Mouse (Mus musculus) heart, embryonic 14.5 days (tissue): Measurements from ENCODE around the gene Dapk1. TPM values are rescaled to one million over a fixed set of nuclear protein-coding genes. Genes with fewer than 3 reads are reported as not detected.

ENCODE experiments used
- ATAC-seq: fragments of 200-750 bp; cut with Nextera tagmentation; 2 replicates; pipeline ENCODE4 v1.8.0; 2017; ENCODE audit warnings: low read depth, moderate TSS enrichment; ENCODE audit not compliant: insufficient number of reproducible peaks, insufficient read depth, low FRiP score
- H3K27ac ChIP-seq, 2 experiments: fragments of 200-500 bp in 1 of 2; fragments of 300-500 bp in 1 of 2; sonication (generic) in 1 of 2; replicated peaks in 1 of 2; 2 replicates each; pipeline ENCODE4 v1.5.1; 2012 to 2014; ENCODE audit warnings: low read depth in 2 of 2, low read length in 2 of 2, control low read depth in 1 of 2, mild to moderate bottlenecking in 1 of 2, mixed read lengths in 1 of 2; ENCODE audit not compliant: control insufficient read depth in 1 of 2, insufficient read depth in 1 of 2
- H3K27me3 ChIP-seq: fragments of 300-500 bp; sonication (generic); 2 replicates; pipeline ENCODE4 v1.6.1; 2014; ENCODE audit warnings: mild to moderate bottlenecking, low read length, control low read depth; ENCODE audit not compliant: control insufficient read depth, insufficient read depth
- H3K36me3 ChIP-seq: fragments of 300-500 bp; sonication (generic); 2 replicates; pipeline ENCODE4 v1.6.1; 2014; ENCODE audit warnings: mild to moderate bottlenecking, control low read depth, low read length, mixed read lengths; ENCODE audit not compliant: control insufficient read depth, insufficient read depth
- H3K4me1 ChIP-seq, 2 experiments: fragments of 200-500 bp in 1 of 2; fragments of 300-500 bp in 1 of 2; sonication (generic) in 1 of 2; 2 replicates each; pipeline ENCODE4 v1.6.1; 2012 to 2014; ENCODE audit warnings: low read length in 2 of 2, control low read depth in 1 of 2, mixed read lengths in 1 of 2; ENCODE audit not compliant: control insufficient read depth in 2 of 2, insufficient read depth in 2 of 2
- H3K4me2 ChIP-seq: fragments of 300-500 bp; sonication (generic); 2 replicates; pipeline ENCODE4 v1.6.1; 2014; ENCODE audit warnings: mild to moderate bottlenecking, low read length
- H3K4me3 ChIP-seq, 2 experiments: fragments of 200-500 bp in 1 of 2; fragments of 300-500 bp in 1 of 2; sonication (generic) in 1 of 2; 2 replicates each; pipeline ENCODE4 v1.5.1; 2012 to 2014; ENCODE audit warnings: low read length in 2 of 2, mild to moderate bottlenecking in 2 of 2, control low read depth in 1 of 2, low read depth in 1 of 2, moderate library complexity in 1 of 2; ENCODE audit not compliant: control insufficient read depth in 1 of 2, insufficient read depth in 1 of 2
- H3K9ac ChIP-seq: fragments of 300-500 bp; sonication (generic); 2 replicates; pipeline ENCODE4 v1.6.1; 2014; ENCODE audit warnings: mild to moderate bottlenecking, low read length
- H3K9me3 ChIP-seq: fragments of 300-500 bp; sonication (generic); 2 replicates; pipeline ENCODE4 v1.6.1; 2016; ENCODE audit warnings: low read length, control low read depth; ENCODE audit not compliant: control insufficient read depth
- WGBS: fragments of 180-500 bp; shearing (Covaris S2); extraction: QIAGEN DNeasy Blood & Tissue Kit; methylation state at CpG from one replicate; pipeline ENCODE4 v1.1.7; 2014; 5-methylcytosine and 5-hydroxymethylcytosine counted together
- polyA plus RNA-seq: library from polyadenylated mRNA; unstranded; fragments of >200 nt; fragmentation: Nextera tagmentation; extraction: Ambion mirVana; gene quantifications from 2 replicates; pipeline ENCODE4 v1.2.1, GENCODE M21; 2014

Gene Dapk1
- polyA plus RNA-seq, 1 experiment from 2014 or later, result 8.2 TPM

- Histone ChIP-seq H3K4me3 (no peak overlapping the region), H3K4me2 (no peak overlapping the region), H3K4me1 (peaks cover 8 to 9% of the 10 kb centered on the region in 2 experiments), H3K9me3 (no peaks in the 10 kb centered on the region), H3K27me3 (no peaks in the 10 kb centered on the region), H3K9ac (no peak overlapping the region), H3K27ac (no peak overlapping the region), H3K36me3 (no peaks in the 10 kb centered on the region)
- 49% methylated on average over 3 of the region's 3 CpGs for WGBS
- ATAC-seq, result no peak
Measured at GRCm38 (mm10) chr13:60664058-60664457, 62.3 kb downstream of the Dapk1 start.

- H3K4me1 ChIP-seq, result peaks cover 6 to 8% of the 10 kb centered on the region in 2 experiments
- H3K36me3 ChIP-seq, result no peaks in the 10 kb centered on the region
Measured at GRCm38 (mm10) chr13:60664816-60665215, 63.1 kb downstream of the Dapk1 start.

DNA sequence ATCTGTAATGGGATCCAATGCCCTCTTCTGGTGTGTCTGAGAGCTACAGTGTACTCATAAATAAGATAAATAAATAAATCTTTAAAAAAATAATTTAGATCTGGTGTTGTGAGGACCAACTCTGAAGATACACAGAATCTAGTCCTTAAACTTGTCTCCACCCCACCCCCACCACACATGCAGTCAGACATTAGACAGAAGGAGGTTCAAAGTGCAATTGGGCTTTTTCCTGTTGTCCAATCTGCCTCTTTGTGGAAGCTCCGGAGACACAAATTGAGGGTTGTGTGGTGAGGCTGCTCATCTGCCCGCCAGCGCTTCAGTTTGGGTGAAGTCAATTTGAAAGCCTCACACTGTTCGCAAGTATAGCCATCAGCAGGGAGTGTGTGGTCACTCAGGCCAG lies 63.7 kb downstream of the Dapk1 start:
- 88% methylated on average over 4 of the region's 4 CpGs for WGBS
- Histone ChIP-seq H3K9me3 (no peaks in the 10 kb centered on the region), H3K27me3 (no peaks in the 10 kb centered on the region), H3K4me1 (peaks cover 4 to 5% of the 10 kb centered on the region in 2 experiments), H3K36me3 (no peaks in the 10 kb centered on the region), H3K4me3 (no peak overlapping the region), H3K9ac (no peak overlapping the region), H3K4me2 (no peak overlapping the region), H3K27ac (no peak overlapping the region)
- ATAC-seq, result no peak

More at GRCm38 (mm10) chr13:60664816-60665215, 63.1 kb downstream of the Dapk1 start:
- WGBS, result 92% methylated on average over 10 of the region's 10 CpGs
- Histone ChIP-seq H3K4me2 (no peak overlapping the region), H3K27ac (no peak overlapping the region), H3K27me3 (no peaks in the 10 kb centered on the region), H3K4me3 (no peak overlapping the region), H3K9me3 (no peaks in the 10 kb centered on the region), H3K9ac (no peak overlapping the region)
- ATAC-seq, result no peak

DNA sequence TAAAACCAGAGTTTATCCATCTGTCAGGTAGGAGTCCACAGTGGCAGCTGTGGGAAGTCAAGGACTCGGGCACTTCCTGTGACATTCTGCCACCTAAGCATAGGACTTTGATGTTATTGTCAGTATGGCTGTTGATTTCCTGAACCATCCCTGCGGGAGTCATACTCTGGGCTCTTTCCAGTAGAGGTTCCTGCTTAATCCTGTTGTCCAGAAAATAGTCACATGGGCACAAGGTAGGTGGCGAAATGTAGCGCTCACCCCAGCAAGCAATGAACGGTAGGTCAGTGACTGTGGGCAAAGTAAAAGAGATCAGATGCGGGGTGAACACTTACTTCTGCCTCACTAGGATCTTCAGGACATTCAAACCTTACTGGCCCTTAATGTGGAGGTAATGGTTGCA lies 66.3 kb downstream of the Dapk1 start:
- no peaks in the 10 kb centered on the region for H3K27me3 ChIP-seq
- H3K9me3 ChIP-seq, result no peaks in the 10 kb centered on the region
- no peak overlapping the region for H3K9ac ChIP-seq
- H3K36me3 ChIP-seq, result no peaks in the 10 kb centered on the region
- no peak overlapping the region for H3K4me3 ChIP-seq
- WGBS, result 72% methylated on average over 6 of the region's 6 CpGs
- no peak for ATAC-seq
- H3K4me2 ChIP-seq, result no peak overlapping the region
- H3K4me1 ChIP-seq, result peaks cover 16 to 20% of the 10 kb centered on the region in 2 experiments
- no peak overlapping the region for H3K27ac ChIP-seq

DNA sequence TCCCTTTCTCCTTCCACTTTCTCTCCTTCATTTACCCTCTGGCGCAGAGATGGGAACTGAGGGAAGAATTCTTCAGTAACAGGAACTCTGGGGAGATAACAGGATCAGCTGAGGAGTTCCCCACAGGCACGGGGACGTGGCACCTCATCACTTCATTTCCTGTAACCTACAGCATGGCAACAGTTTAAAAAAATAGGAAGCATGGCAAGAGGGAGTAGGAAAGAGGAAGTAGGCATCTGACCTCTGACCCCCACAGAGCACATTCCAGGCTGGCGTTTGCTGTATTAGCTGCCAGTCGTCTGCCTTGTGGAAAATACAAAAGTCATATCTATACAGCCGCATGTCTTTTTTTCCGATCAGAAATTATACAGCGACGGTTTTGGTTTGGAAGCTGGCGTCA lies 68.9 kb downstream of the Dapk1 start:
- H3K4me3 ChIP-seq, result no peak overlapping the region
- 37% methylated on average over 10 of the region's 10 CpGs for WGBS
- H3K4me2 ChIP-seq, result 0 out of 2 replicates have a peak overlapping the region, but pooled peaks have one; percentile 3
- H3K4me1 ChIP-seq, result peaks cover 23 to 30% of the 10 kb centered on the region in 2 experiments
- H3K27me3 ChIP-seq, result no peaks in the 10 kb centered on the region
- H3K36me3 ChIP-seq, result no peaks in the 10 kb centered on the region
- no peaks in the 10 kb centered on the region for H3K9me3 ChIP-seq
- ATAC-seq, result no peak
- no peak overlapping the region for H3K9ac ChIP-seq
- H3K27ac ChIP-seq, result peak overlapping the region in 1 of 2 experiments; percentile 10; a peak in 2 of 4 replicates

- no peak for ATAC-seq
- Histone ChIP-seq H3K4me1 (peaks cover 25 to 33% of the 10 kb centered on the region in 2 experiments), H3K9ac (no peak overlapping the region), H3K4me2 (no peak overlapping the region), H3K4me3 (no peak overlapping the region), H3K27me3 (no peaks in the 10 kb centered on the region), H3K9me3 (no peaks in the 10 kb centered on the region), H3K27ac (peak overlapping the region in 1 of 2 experiments; percentile 10; a peak in 1 of 4 replicates), H3K36me3 (no peaks in the 10 kb centered on the region)
- 60% methylated on average over 10 of the region's 10 CpGs for WGBS
Measured at GRCm38 (mm10) chr13:60671235-60671634, 69.5 kb downstream of the Dapk1 start.

DNA sequence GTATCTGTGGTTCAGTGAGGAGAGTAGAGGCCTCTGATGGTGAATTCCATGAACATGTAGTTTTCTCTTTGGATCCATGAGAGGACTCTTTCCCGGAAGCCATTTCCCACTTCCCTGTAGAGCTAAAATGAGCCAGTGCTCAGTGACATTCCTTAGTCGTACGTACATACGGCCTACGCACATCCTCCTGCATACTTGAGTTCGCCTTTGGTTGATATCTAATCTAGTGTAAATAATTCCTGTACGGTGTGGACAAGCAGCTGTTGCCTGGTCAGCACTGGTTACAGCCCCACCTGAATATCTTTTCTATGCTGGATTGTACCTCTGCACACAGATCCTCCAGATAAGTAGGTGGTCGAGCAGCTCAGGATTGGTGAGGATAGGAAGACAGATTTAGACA lies 70.5 kb downstream of the Dapk1 start:
- peaks cover 25 to 33% of the 10 kb centered on the region in 2 experiments for H3K4me1 ChIP-seq
- H3K9ac ChIP-seq, result no peak overlapping the region

More for the DNA sequence above, 70.5 kb downstream of the Dapk1 start:
- no peaks in the 10 kb centered on the region for H3K27me3 ChIP-seq
- no peak for ATAC-seq
- H3K4me3 ChIP-seq, result no peak overlapping the region
- H3K36me3 ChIP-seq, result no peaks in the 10 kb centered on the region
- 35% methylated on average over 8 of the region's 8 CpGs for WGBS
- H3K4me2 ChIP-seq, result no peak overlapping the region
- H3K9me3 ChIP-seq, result no peaks in the 10 kb centered on the region
- H3K27ac ChIP-seq, result no peak overlapping the region
